Mouse (Mus musculus): ENCODE results near the gene Klrg1.

Gene Klrg1

GRCm38 (mm10) chr6:122282782-122283181 lies at the start of gene Klrg1:
Klrg1 (minus strand) TSS chr6:122282882.
- in situ Hi-C loops (cut with MboI, MseI): no loop called here

- in situ Hi-C loops (cut with MboI, MseI): loop anchor here (10.0 kb wide), 1 partner anchor 429 kb away; no protein-coding TSS in a partner anchor
These were observed 42.8 kb upstream of the Klrg1 start for GRCm38 (mm10) chr6:122325361-122325975.

- in situ Hi-C loops (cut with MboI, MseI): no loop called here
These were observed 36.0 kb upstream of the Klrg1 start for GRCm38 (mm10) chr6:122318726-122319125.

GRCm38 (mm10) chr6:122310187-122310820 lies 27.6 kb upstream of the Klrg1 start:
- in situ Hi-C loops (cut with MboI, MseI): no loop called here

- in situ Hi-C loops (cut with MboI, MseI): loop anchor here (5.0 kb wide), 1 partner anchor 52 kb away; no protein-coding TSS in a partner anchor
These were observed 26.8 kb upstream of the Klrg1 start for GRCm38 (mm10) chr6:122309446-122309960.

GRCm38 (mm10) chr6:122308505-122309393 lies 26.1 kb upstream of the Klrg1 start, which contains the start of gene M6pr:
M6pr (plus strand) TSS chr6:122308720.
- in situ Hi-C loops (cut with MboI, MseI): loop anchor here (5.0 kb wide), 1 partner anchor 51 kb away; no protein-coding TSS in a partner anchor

- in situ Hi-C loops (cut with MboI, MseI): loop anchor here (5.0 kb wide), 1 partner anchor 51 kb away; no protein-coding TSS in a partner anchor
These were observed 25.4 kb upstream of the Klrg1 start for GRCm38 (mm10) chr6:122308136-122308504.

- in situ Hi-C loops (cut with MboI, MseI): loop anchor here (5.0 kb wide), 1 partner anchor 49 kb away; no protein-coding TSS in a partner anchor
These were observed 24.0 kb upstream of the Klrg1 start for GRCm38 (mm10) chr6:122306707-122307106.

- in situ Hi-C loops (cut with MboI, MseI): loop anchor here (5.0 kb wide), 1 partner anchor 48 kb away; no protein-coding TSS in a partner anchor
These were observed 22.3 kb upstream of the Klrg1 start for GRCm38 (mm10) chr6:122304790-122305555.

GRCm38 (mm10) chr6:122304355-122304754 lies 21.7 kb upstream of the Klrg1 start:
- in situ Hi-C loops (cut with MboI, MseI): no loop called here

GRCm38 (mm10) chr6:122303526-122303925 lies 20.8 kb upstream of the Klrg1 start:
- in situ Hi-C loops (cut with MboI, MseI): no loop called here

- in situ Hi-C loops (cut with MboI, MseI): no loop called here
These were observed 20.0 kb upstream of the Klrg1 start for GRCm38 (mm10) chr6:122302661-122303060.

GRCm38 (mm10) chr6:122302121-122302520 lies 19.4 kb upstream of the Klrg1 start:
- in situ Hi-C loops (cut with MboI, MseI): no loop called here

GRCm38 (mm10) chr6:122299621-122300133 lies 17.0 kb upstream of the Klrg1 start:
- in situ Hi-C loops (cut with MboI, MseI): no loop called here

GRCm38 (mm10) chr6:122298223-122298609 lies 15.5 kb upstream of the Klrg1 start:
- in situ Hi-C loops (cut with MboI, MseI): no loop called here

GRCm38 (mm10) chr6:122297279-122298222 lies 14.9 kb upstream of the Klrg1 start:
- in situ Hi-C loops (cut with MboI, MseI): no loop called here

- in situ Hi-C loops (cut with MboI, MseI): no loop called here
These were observed 14.2 kb upstream of the Klrg1 start for GRCm38 (mm10) chr6:122296918-122297278.

- in situ Hi-C loops (cut with MboI, MseI): no loop called here
These were observed 12.6 kb upstream of the Klrg1 start for GRCm38 (mm10) chr6:122295242-122295641.

GRCm38 (mm10) chr6:122294290-122294689 lies 11.6 kb upstream of the Klrg1 start:
- in situ Hi-C loops (cut with MboI, MseI): no loop called here

- in situ Hi-C loops (cut with MboI, MseI): no loop called here
These were observed 11.1 kb upstream of the Klrg1 start for GRCm38 (mm10) chr6:122293796-122294195.
